Mouse (Mus musculus): Measurements from ENCODE around the gene Poc5. TPM values are rescaled to one million over a fixed set of nuclear protein-coding genes. Genes with fewer than 3 reads are reported as not detected.
A peak's percentile ranks its signal among the peaks of the same experiment; 100 is the strongest.

Poc5 gene
- polyA plus RNA-seq, 1 experiment from 2014 or later = 19.7 TPM

DNA sequence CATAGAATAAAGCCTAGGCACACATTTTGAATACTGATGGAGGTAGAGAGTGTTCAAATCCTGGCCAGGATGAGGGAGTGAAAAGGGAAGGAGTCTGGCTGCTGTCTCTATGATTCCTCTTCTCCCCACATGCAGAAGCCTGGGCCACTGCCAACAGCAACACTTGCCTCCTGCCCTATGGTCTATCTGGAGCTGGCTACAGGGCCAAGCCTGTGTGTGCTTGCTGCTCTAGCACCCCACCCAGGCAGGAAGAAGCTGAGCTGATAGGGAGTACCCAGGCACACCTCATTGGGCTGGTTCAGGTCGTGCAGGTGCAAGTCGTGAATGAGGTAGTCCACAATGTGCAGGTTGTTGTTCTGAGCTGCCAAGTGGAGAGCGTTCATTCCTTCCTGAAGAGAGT is 66.2 kb downstream of the Poc5 start:
- DNase-seq (ENCODE audit: low spot score) (peak; percentile 26), ATAC-seq (ENCODE audit: low read depth) (no peak)
- no peak overlapping the region for H3K4me2 ChIP-seq (ENCODE audit: low read depth, low read length)
- H3K9ac ChIP-seq (ENCODE audit: low read depth, low read length) = no peak overlapping the region
- H3K36me3 ChIP-seq (ENCODE audit: control insufficient read depth, insufficient read depth, low read length) = no peaks in the 10 kb centered on the region
- no peak overlapping the region for H3K4me3 ChIP-seq (ENCODE audit: low read depth, low read length)
- H3K27ac ChIP-seq (replicated peaks; ENCODE audit: low read depth, low read length) = no peak overlapping the region
- H3K9me3 ChIP-seq (ENCODE audit: control insufficient read depth, low read length) = no peaks in the 10 kb centered on the region
- H3K4me1 ChIP-seq (ENCODE audit: control insufficient read depth, insufficient read depth, low read length) = peaks cover 8% of the 10 kb centered on the region; the same call in 1 of the 2 replicates
- 68% methylated on average over 3 of the region's 3 CpGs for WGBS
- no peaks in the 10 kb centered on the region for H3K27me3 ChIP-seq (replicated peaks; ENCODE audit: control insufficient read depth, insufficient read depth, low read length)

DNA sequence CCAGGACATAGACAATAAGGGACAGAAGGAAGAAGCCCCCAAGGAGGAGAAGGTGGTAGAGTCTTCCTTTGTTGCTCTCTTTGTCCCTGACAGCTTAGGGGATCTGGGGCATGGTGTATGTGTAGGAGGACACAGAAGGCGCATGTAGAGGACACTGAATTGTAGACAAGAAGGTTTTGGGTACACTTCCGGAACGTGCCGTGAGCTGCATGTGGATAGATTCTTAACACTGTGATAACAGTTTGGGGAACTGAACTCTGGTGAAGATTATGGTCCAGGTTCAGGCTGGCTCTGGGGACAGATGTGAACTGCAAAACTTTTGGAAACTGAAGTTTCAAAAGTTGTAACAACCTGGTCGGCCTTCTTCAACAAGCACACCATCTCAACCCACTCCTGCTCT is 69.5 kb downstream of the Poc5 start:
- Histone ChIP-seq H3K9me3 (ENCODE audit: control insufficient read depth, low read length) (no peaks in the 10 kb centered on the region), H3K4me1 (ENCODE audit: control insufficient read depth, insufficient read depth, low read length) (peaks cover 8% of the 10 kb centered on the region; the same call in 1 of the 2 replicates), H3K4me2 (ENCODE audit: low read depth, low read length) (no peak overlapping the region), H3K4me3 (ENCODE audit: low read depth, low read length) (no peak overlapping the region), H3K9ac (ENCODE audit: low read depth, low read length) (no peak overlapping the region), H3K27me3 (replicated peaks; ENCODE audit: control insufficient read depth, insufficient read depth, low read length) (no peaks in the 10 kb centered on the region), H3K27ac (replicated peaks; ENCODE audit: low read depth, low read length) (peak overlapping the region; percentile 30; the same call in 1 of the 2 replicates), H3K36me3 (ENCODE audit: control insufficient read depth, insufficient read depth, low read length) (no peaks in the 10 kb centered on the region)
- ATAC-seq (ENCODE audit: low read depth) (no peak), DNase-seq (ENCODE audit: low spot score) (no peak)
- WGBS = 92% methylated on average over 5 of the region's 5 CpGs

DNA sequence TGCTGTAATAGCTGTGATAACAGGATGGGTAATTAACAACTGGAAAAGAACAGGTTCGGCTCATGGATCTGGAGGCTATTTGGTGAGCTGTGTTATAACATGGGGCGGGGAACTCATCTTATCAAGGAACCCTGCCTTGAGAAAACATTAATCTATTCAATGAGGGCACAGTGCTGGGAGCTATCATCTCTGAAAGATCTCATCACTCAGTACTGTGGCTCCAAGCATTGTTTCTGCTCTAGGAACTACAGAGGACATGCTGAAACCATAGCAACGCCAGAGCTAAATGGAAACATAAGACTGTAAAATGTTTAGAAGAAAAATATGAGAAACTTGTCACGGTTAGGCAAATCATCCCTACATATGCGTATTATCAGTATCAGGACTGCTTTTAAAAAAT is 69.9 kb downstream of the Poc5 start:
- H3K36me3 ChIP-seq (ENCODE audit: control insufficient read depth, insufficient read depth, low read length) = no peaks in the 10 kb centered on the region
- ATAC-seq (ENCODE audit: low read depth) = peak; percentile 71; the same call in 1 of the 2 replicates
- peaks cover 8% of the 10 kb centered on the region; the same call in 1 of the 2 replicates for H3K4me1 ChIP-seq (ENCODE audit: control insufficient read depth, insufficient read depth, low read length)
- DNase-seq (ENCODE audit: low spot score) = peak; percentile 90
- no peak overlapping the region for H3K4me2 ChIP-seq (ENCODE audit: low read depth, low read length)
- H3K9ac ChIP-seq (ENCODE audit: low read depth, low read length) = no peak overlapping the region
- H3K4me3 ChIP-seq (ENCODE audit: low read depth, low read length) = no peak overlapping the region
- 49% methylated on average over 5 of the region's 5 CpGs for WGBS
- no peaks in the 10 kb centered on the region for H3K9me3 ChIP-seq (ENCODE audit: control insufficient read depth, low read length)
- peak overlapping the region; percentile 64; the same call in 1 of the 2 replicates for H3K27ac ChIP-seq (replicated peaks; ENCODE audit: low read depth, low read length)
- no peaks in the 10 kb centered on the region for H3K27me3 ChIP-seq (replicated peaks; ENCODE audit: control insufficient read depth, insufficient read depth, low read length)

DNA sequence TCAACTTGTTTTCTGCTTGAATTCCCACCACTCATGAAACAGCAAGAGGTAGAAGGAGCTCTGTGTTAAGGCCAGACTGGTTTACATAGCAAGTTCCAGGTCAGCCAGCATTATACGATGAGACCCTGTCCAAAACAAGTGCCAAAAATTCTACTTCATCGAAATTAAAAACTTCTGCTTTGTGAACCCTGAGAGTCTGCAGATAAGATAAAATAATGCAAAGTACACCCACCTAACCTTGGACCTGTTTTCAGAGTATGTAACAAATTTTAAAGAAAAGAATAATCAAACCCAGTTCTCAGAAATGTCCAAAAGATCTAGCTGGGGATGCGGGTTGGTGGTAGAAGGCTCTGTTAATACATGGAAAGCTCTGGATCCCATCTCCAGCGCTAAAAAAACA is 70.5 kb downstream of the Poc5 start:
- ATAC-seq (ENCODE audit: low read depth) (no peak), DNase-seq (ENCODE audit: low spot score) (no peak)
- H3K36me3 ChIP-seq (ENCODE audit: control insufficient read depth, insufficient read depth, low read length) = no peaks in the 10 kb centered on the region
- WGBS = 68% methylated on average over 4 of the region's 4 CpGs
- H3K9me3 ChIP-seq (ENCODE audit: control insufficient read depth, low read length) = no peaks in the 10 kb centered on the region
- peaks cover 8% of the 10 kb centered on the region; the same call in 1 of the 2 replicates for H3K4me1 ChIP-seq (ENCODE audit: control insufficient read depth, insufficient read depth, low read length)
- H3K4me2 ChIP-seq (ENCODE audit: low read depth, low read length) = no peak overlapping the region
- no peak overlapping the region for H3K9ac ChIP-seq (ENCODE audit: low read depth, low read length)
- H3K4me3 ChIP-seq (ENCODE audit: low read depth, low read length) = no peak overlapping the region
- H3K27me3 ChIP-seq (replicated peaks; ENCODE audit: control insufficient read depth, insufficient read depth, low read length) = no peaks in the 10 kb centered on the region
- peak overlapping the region; percentile 64 for H3K27ac ChIP-seq (replicated peaks; ENCODE audit: low read depth, low read length)

DNA sequence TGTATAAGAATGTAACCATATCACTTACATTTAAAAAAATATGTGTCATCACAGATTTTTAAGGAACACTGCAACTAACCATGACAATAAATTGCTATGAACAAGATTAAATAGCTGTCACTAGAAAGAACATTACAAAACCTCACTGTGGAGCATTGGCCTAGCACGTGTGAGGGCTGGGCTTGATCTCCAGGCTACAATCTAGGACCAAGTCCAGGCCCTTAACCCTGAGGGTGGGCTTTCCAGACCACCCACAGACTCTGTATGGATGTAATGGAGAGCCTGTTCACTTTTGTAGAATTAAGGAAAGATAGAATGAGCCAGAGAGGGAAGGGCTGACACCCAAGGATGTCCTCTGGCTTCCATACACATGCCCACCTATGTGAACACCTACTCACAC is 74.5 kb downstream of the Poc5 start:
- Histone ChIP-seq H3K9me3 (ENCODE audit: control insufficient read depth, low read length) (no peaks in the 10 kb centered on the region), H3K36me3 (ENCODE audit: control insufficient read depth, insufficient read depth, low read length) (no peaks in the 10 kb centered on the region), H3K4me2 (ENCODE audit: low read depth, low read length) (no peak overlapping the region), H3K9ac (ENCODE audit: low read depth, low read length) (no peak overlapping the region), H3K4me3 (ENCODE audit: low read depth, low read length) (no peak overlapping the region), H3K27ac (replicated peaks; ENCODE audit: low read depth, low read length) (no peak overlapping the region), H3K27me3 (replicated peaks; ENCODE audit: control insufficient read depth, insufficient read depth, low read length) (no peaks in the 10 kb centered on the region), H3K4me1 (ENCODE audit: control insufficient read depth, insufficient read depth, low read length) (peaks cover 8% of the 10 kb centered on the region; the same call in 1 of the 2 replicates)
- WGBS = 57% methylated on average over 1 of the region's 1 CpGs
- ATAC-seq (ENCODE audit: low read depth) = no peak
- no peak for DNase-seq (ENCODE audit: low spot score)

DNA sequence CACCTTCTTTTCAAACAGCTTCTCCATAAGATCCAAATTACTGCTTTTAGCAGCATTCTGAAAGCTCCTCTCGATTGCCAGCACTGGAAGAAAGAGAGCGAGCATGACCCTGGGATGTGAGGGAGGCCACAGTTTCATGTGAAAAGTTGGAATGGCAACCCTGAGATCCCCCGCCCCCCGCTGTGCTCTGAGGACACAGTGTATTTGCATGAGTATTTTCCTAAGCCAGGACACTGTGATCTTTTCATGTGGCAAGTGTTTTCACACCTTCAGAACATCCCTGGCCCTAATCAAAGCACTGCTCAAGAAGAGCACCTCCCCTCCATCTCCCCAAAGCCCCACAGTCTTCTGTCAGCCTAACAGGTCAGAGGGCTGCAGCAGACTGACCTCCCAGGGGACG is 77.2 kb downstream of the Poc5 start:
- H3K4me1 ChIP-seq (ENCODE audit: control insufficient read depth, insufficient read depth, low read length) = no peaks in the 10 kb centered on the region
- no peaks in the 10 kb centered on the region for H3K9me3 ChIP-seq (ENCODE audit: control insufficient read depth, low read length)
- H3K27ac ChIP-seq (replicated peaks; ENCODE audit: low read depth, low read length) = no peak overlapping the region
- H3K4me3 ChIP-seq (ENCODE audit: low read depth, low read length) = no peak overlapping the region
- H3K27me3 ChIP-seq (replicated peaks; ENCODE audit: control insufficient read depth, insufficient read depth, low read length) = no peaks in the 10 kb centered on the region
- DNase-seq (ENCODE audit: low spot score) (no peak), ATAC-seq (ENCODE audit: low read depth) (no peak)
- H3K4me2 ChIP-seq (ENCODE audit: low read depth, low read length) = no peak overlapping the region
- no peaks in the 10 kb centered on the region for H3K36me3 ChIP-seq (ENCODE audit: control insufficient read depth, insufficient read depth, low read length)
- 57% methylated on average over 5 of the region's 5 CpGs for WGBS
- H3K9ac ChIP-seq (ENCODE audit: low read depth, low read length) = no peak overlapping the region

Small RNAs within 50 kb of the gene (microRNA-seq; reads per million reads assigned to microRNA genes)
- gene Gm25213 (ENCODE audit: borderline number of aligned reads) = not detected

Other genes with a start within 250 kb of the Poc5 start
- 0.15 and 0.20 TPM in 2 replicates for gene Ankdd1b, start 82.9 kb downstream of the Poc5 start, polyA plus RNA-seq (2014; fragmentation: Nextera tagmentation; extraction: Ambion mirVana)
- gene Gm17622, start 102.4 kb downstream of the Poc5 start, polyA plus RNA-seq (2014; fragmentation: Nextera tagmentation; extraction: Ambion mirVana) = not detected in 2 replicates
- gene Polk, start 154.3 kb downstream of the Poc5 start, polyA plus RNA-seq (2014; fragmentation: Nextera tagmentation; extraction: Ambion mirVana) = 10.1 and 10.7 TPM in 2 replicates
- 10.2 and 10.8 TPM in 2 replicates for gene Col4a3bp, start 154.3 kb downstream of the Poc5 start, polyA plus RNA-seq (2014; fragmentation: Nextera tagmentation; extraction: Ambion mirVana)

Data from embryonic facial prominence, embryonic 14.5 days (tissue).